Comparison of ENCODE assay signal across 22 mouse cellular contexts in genomic region chr10:91162077-91162476, GRCm38 (mm10). TPM values are rescaled to one million over a fixed set of nuclear protein-coding genes. Genes with fewer than 3 reads are reported as not detected.
DNase-seq lines count a peak whose midpoint lies in the region; ATAC-seq lines count a peak whose summit lies in the region.
"Had no signal": no experiment of that assay in that cellular context is flagged by ENCODE, and none has a peak within 500 bp of the region (broad histone marks: within the 10 kb centered on the region; RNA-seq: fewer than 3 reads in every experiment).

No protein-coding gene starts in this region.

- no peak overlapping the region for H3K9ac ChIP-seq in intestine, embryonic 15.5 days
- no peak overlapping the region for H3K9ac ChIP-seq in hindbrain, embryonic 16.5 days (ENCODE audit: low read depth, low read length)
- H3K9ac ChIP-seq: embryonic facial prominence, embryonic 15.5 days; kidney, embryonic 15.5 days had no signal

- no peaks in the 10 kb centered on the region for H3K27me3 ChIP-seq in intestine, embryonic 15.5 days (replicated peaks)
- no peaks in the 10 kb centered on the region for H3K27me3 ChIP-seq in hindbrain, embryonic 16.5 days (replicated peaks; ENCODE audit: control insufficient read depth, insufficient read depth, low read length)
- no peaks in the 10 kb centered on the region for H3K27me3 ChIP-seq in hindbrain, embryonic 10.5 days (ENCODE audit: insufficient read depth, poor library complexity, severe bottlenecking)
- H3K27me3 ChIP-seq: embryonic facial prominence, embryonic 15.5 days; kidney, embryonic 15.5 days had no signal

- H3K36me3 ChIP-seq in intestine, embryonic 15.5 days, result peaks cover 33% of the 10 kb centered on the region
- peaks cover 28% of the 10 kb centered on the region; the same call in 1 of the 2 replicates for H3K36me3 ChIP-seq in macrophage (ENCODE audit: inconsistent target)
- H3K36me3 ChIP-seq in hindbrain, embryonic 16.5 days (ENCODE audit: control insufficient read depth, insufficient read depth, low read length), result peaks cover 33% of the 10 kb centered on the region
- H3K36me3 ChIP-seq in hindbrain, embryonic 10.5 days, result peaks cover 96% of the 10 kb centered on the region

- no peaks in the 10 kb centered on the region for H3K9me3 ChIP-seq in intestine, embryonic 15.5 days
- H3K9me3 ChIP-seq in hindbrain, embryonic 16.5 days (ENCODE audit: control insufficient read depth, low read length), result no peaks in the 10 kb centered on the region
- no peaks in the 10 kb centered on the region for H3K9me3 ChIP-seq in hindbrain, embryonic 10.5 days
- H3K9me3 ChIP-seq: embryonic facial prominence, embryonic 15.5 days; forebrain, embryonic 10.5 days; heart, embryonic 10.5 days; kidney, embryonic 15.5 days; limb, embryonic 10.5 days had no signal

- peaks cover 100% of the 10 kb centered on the region for H3K79me2 ChIP-seq in macrophage (ENCODE audit: inconsistent target)

- WGBS in intestine, embryonic 15.5 days, result 75% methylated on average over 11 of the region's 11 CpGs
- WGBS in macrophage (ENCODE audit: missing documents), result 74% methylated on average over 11 of the region's 11 CpGs
- WGBS in hindbrain, embryonic 16.5 days, result 90% methylated on average over 11 of the region's 11 CpGs
- 94% methylated on average over 11 of the region's 11 CpGs for WGBS in hindbrain, embryonic 10.5 days

- no peak overlapping the region for H3K4me2 ChIP-seq in intestine, embryonic 15.5 days (replicated peaks)
- no peak overlapping the region for H3K4me2 ChIP-seq in hindbrain, embryonic 16.5 days (ENCODE audit: low read length)
- H3K4me2 ChIP-seq: embryonic facial prominence, embryonic 15.5 days; kidney, embryonic 15.5 days had no signal

- H3K27ac ChIP-seq in intestine, embryonic 15.5 days, result no peak overlapping the region
- H3K27ac ChIP-seq in macrophage, result peak overlapping the region; percentile 47
- H3K27ac ChIP-seq in hindbrain, embryonic 16.5 days (ENCODE audit: low read depth, low read length), result no peak overlapping the region
- H3K27ac ChIP-seq in hindbrain, embryonic 10.5 days, result no peak overlapping the region
- H3K27ac ChIP-seq: embryonic facial prominence, embryonic 15.5 days; forebrain, embryonic 10.5 days; heart, embryonic 10.5 days; left cerebral cortex, adult 2 months; limb, embryonic 10.5 days had no signal

- peak; percentile 54 for ATAC-seq in intestine, embryonic 15.5 days
- ATAC-seq in hindbrain, embryonic 16.5 days, result no peak
- ATAC-seq: midbrain, embryonic 16.5 days had no signal

- peaks cover 2% of the 10 kb centered on the region for H3K4me1 ChIP-seq in intestine, embryonic 15.5 days (replicated peaks)
- peaks cover 3% of the 10 kb centered on the region; the same call in 1 of the 2 replicates for H3K4me1 ChIP-seq in hindbrain, embryonic 16.5 days (ENCODE audit: control insufficient read depth, insufficient read depth, low read depth, low read length)
- H3K4me1 ChIP-seq in hindbrain, embryonic 10.5 days (replicated peaks), result peaks cover 3% of the 10 kb centered on the region

- peak; percentile 31 for DNase-seq in layer of hippocampus, adult 11-12 months (ENCODE audit: low spot score)
- DNase-seq in layer of hippocampus, postnatal 25 days (ENCODE audit: extremely low spot score in 1 of 2, low spot score in 1 of 2), result no peak
- peak; percentile 67 for DNase-seq in MEL-GATA-1-ER (ENCODE audit: extremely low read depth, low read depth)
- DNase-seq in hindbrain, embryonic 10.5 days (ENCODE audit: low spot score), result no peak
- DNase-seq in left cerebral cortex, postnatal 36 days (ENCODE audit: low spot score in 2 of 2), result no peak
- DNase-seq: B cell, adult 2 months; cerebellum, adult 11 months; cerebellum, postnatal 25 days; embryo, embryonic 11 days; lung, adult 18-20 months; lung, postnatal 14 days; retina, postnatal 1 day had no signal

- intact Hi-C loops in left cerebral cortex, postnatal 36 days (cut with DNase I), result no loop called here

- no peak overlapping the region for H3K4me3 ChIP-seq in intestine, embryonic 15.5 days (replicated peaks)
- H3K4me3 ChIP-seq in macrophage (ENCODE audit: inconsistent target), result no peak overlapping the region
- no peak overlapping the region for H3K4me3 ChIP-seq in hindbrain, embryonic 16.5 days (ENCODE audit: low read length)
- H3K4me3 ChIP-seq in hindbrain, embryonic 10.5 days, result no peak overlapping the region
- H3K4me3 ChIP-seq: embryonic facial prominence, embryonic 15.5 days; forebrain, embryonic 10.5 days; heart, embryonic 10.5 days; kidney, embryonic 15.5 days; left cerebral cortex, adult 2 months; limb, embryonic 10.5 days had no signal

RNA-seq across cellular contexts. Expression of gene Tmpo, which starts 19.0 kb away (rescaled TPM):
- 10 to 100 TPM; 33.2 to 35.8 TPM for total RNA-seq in layer of hippocampus, postnatal 25 days (2021)
- 165 and 209 TPM in 2 replicates for polyA plus RNA-seq in intestine, embryonic 15.5 days (2015; fragmentation: Nextera tagmentation; extraction: Ambion mirVana)
- 100 to 1,000 TPM in 18 of 26 experiments, 10 to 100 TPM in 8; 67.3 to 260 (median 119) TPM for total RNA-seq in macrophage (2018; cell fraction: chromatin; rRNA removed)
- total RNA-seq in macrophage (2018; cell fraction: cytosol; rRNA removed), result 10 to 100 TPM; 22.0 to 43.2 (median 33.7) TPM
- total RNA-seq in macrophage (2018; cell fraction: nucleus; rRNA removed), result 100 to 1,000 TPM in 8 of 26 experiments, 10 to 100 TPM in 18; 44.5 to 242 (median 80.1) TPM
- 30.4 to 57.8 TPM (median 34.2 TPM) in 3 replicates for polyA plus RNA-seq in macrophage (2018)
- polyA plus RNA-seq in hindbrain, embryonic 16.5 days (2015; fragmentation: Nextera tagmentation; extraction: Ambion mirVana), result 68.7 and 83.7 TPM in 2 replicates
- polyA plus RNA-seq in hindbrain, embryonic 10.5 days (2016; fragmentation: Nextera tagmentation; extraction: Ambion mirVana), result 234 and 258 TPM in 2 replicates
- 10 to 100 TPM; 34.6 to 41.3 TPM for total RNA-seq in left cerebral cortex, postnatal 36 days (2021)

RNA-seq across cellular contexts. Expression of gene Slc25a3, which starts 38.2 kb away (rescaled TPM):
- total RNA-seq in layer of hippocampus, postnatal 25 days (2021), result 100 to 1,000 TPM; 500 to 552 TPM
- 611 and 651 TPM in 2 replicates for polyA plus RNA-seq in intestine, embryonic 15.5 days (2015; fragmentation: Nextera tagmentation; extraction: Ambion mirVana)
- 100 to 1,000 TPM; 197 to 929 (median 501) TPM for total RNA-seq in macrophage (2018; cell fraction: chromatin; rRNA removed)
- 100 to 1,000 TPM; 285 to 427 (median 348) TPM for total RNA-seq in macrophage (2018; cell fraction: cytosol; rRNA removed)
- total RNA-seq in macrophage (2018; cell fraction: nucleus; rRNA removed), result 100 to 1,000 TPM; 295 to 757 (median 468) TPM
- 239 to 473 TPM (median 381 TPM) in 3 replicates for polyA plus RNA-seq in macrophage (2018)
- polyA plus RNA-seq in hindbrain, embryonic 16.5 days (2015; fragmentation: Nextera tagmentation; extraction: Ambion mirVana), result 635 and 651 TPM in 2 replicates
- polyA plus RNA-seq in hindbrain, embryonic 10.5 days (2016; fragmentation: Nextera tagmentation; extraction: Ambion mirVana), result 384 and 413 TPM in 2 replicates
- 100 to 1,000 TPM; 513 to 539 TPM for total RNA-seq in left cerebral cortex, postnatal 36 days (2021)

Comparison
In these comparisons a context has a peak if more than half of its experiments do, and no peak if none do; other contexts are left out.
1. DNase-seq: peak in layer of hippocampus, adult 11-12 months (single experiment) and MEL-GATA-1-ER (single experiment); none in layer of hippocampus, postnatal 25 days (0 of 2), hindbrain, embryonic 10.5 days (single experiment) and left cerebral cortex, postnatal 36 days (0 of 2).